Mouse (Mus musculus): ENCODE results near the gene Foxj2.

Foxj2 gene

GRCm38 (mm10) chr6:122881287-122881686 is 61.6 kb downstream of the Foxj2 start:
- POLR2A ChIA-PET, result interaction anchor here in 2 of 4 experiments (0.7 to 2.7 kb wide), 4 partner anchors 11 to 79 kb away, joined by 3 to 7 read pairs (median 3); partner anchors contain the start of gene Slc2a3 (in 1 of the 2)
- CTCF ChIA-PET, result no interaction called here

- POLR2A ChIA-PET, result interaction anchor here in 3 of 4 experiments (0.7 to 2.5 kb wide), 5 partner anchors 9 to 72 kb away, joined by 3 to 12 read pairs (median 3); partner anchors contain the start of gene Necap1 (in 2 of the 3)
- CTCF ChIA-PET, result interaction anchor here in 3 of 4 experiments (0.8 to 2.2 kb wide), 3 partner anchors 9 to 49 kb away, joined by 3 to 6 read pairs (median 3); partner anchors contain the start of gene Necap1 (in 1 of the 3)
These were observed 63.9 kb downstream of the Foxj2 start for GRCm38 (mm10) chr6:122883603-122884002.

GRCm38 (mm10) chr6:122889599-122889998 is 69.9 kb downstream of the Foxj2 start:
- ChIA-PET CTCF (interaction anchor here in 1 of 4 experiments (0.5 to 0.8 kb wide), 2 partner anchors 15 to 350 kb away, joined by 4 to 5 read pairs; partner anchors contain the start of gene Necap1), POLR2A (interaction anchor here in 1 of 4 experiments (0.6 to 2.8 kb wide), 2 partner anchors 11 to 15 kb away, joined by 3 to 16 read pairs; no protein-coding TSS in a partner anchor)

GRCm38 (mm10) chr6:122892442-122893049 is 72.8 kb downstream of the Foxj2 start:
- ChIA-PET POLR2A (interaction anchor here in 3 of 4 experiments (0.6 to 1.4 kb wide), 6 partner anchors 10 to 552 kb away, joined by 3 to 7 read pairs (median 4); partner anchors contain the start of gene Phc1 (in 1 of the 3)), CTCF (interaction anchor here (0.6 to 1.5 kb wide), 30 partner anchors 9 to 1480 kb away, joined by 3 to 11 read pairs (median 4); partner anchors contain the start of gene Clec4b2 (in 1 of the 4))

All from embryonic stem cell, embryonic (primary cell).